Mouse (Mus musculus): ENCODE results near the gene Gm7861. TPM values are rescaled to one million over a fixed set of nuclear protein-coding genes. Genes with fewer than 3 reads are reported as not detected.
"Not testable (repeated sequence)": the region's sequence is repeated elsewhere in the genome, so short reads cannot be mapped to it uniquely, and the experiment has no call there.

Gene Gm7861
- polyA plus RNA-seq (2015; fragmentation: Nextera tagmentation; extraction: Ambion mirVana): not detected in 2 replicates

- H3K9me3 ChIP-seq (replicated peaks; ENCODE audit: control insufficient read depth, low read length, poor library complexity, severe bottlenecking); H3K4me2 ChIP-seq (ENCODE audit: low read length); H3K27ac ChIP-seq (ENCODE audit: low read length); H3K9ac ChIP-seq (ENCODE audit: low read depth, low read length); H3K27me3 ChIP-seq (ENCODE audit: control insufficient read depth, insufficient read depth, low read depth, low read length); H3K36me3 ChIP-seq (ENCODE audit: control insufficient read depth, insufficient read depth, low read length); ATAC-seq; H3K4me3 ChIP-seq (ENCODE audit: low read depth, low read length); H3K4me1 ChIP-seq (ENCODE audit: control insufficient read depth, insufficient read depth, low read length): not testable (repeated sequence)
- no CpG with 5 or more reads among the region's 1 CpGs for WGBS
Measured at GRCm38 (mm10) chr8:21594408-21594807, at the start of gene Gm7861. Gene Gm7861 (minus strand): TSS chr8:21594508.

DNA sequence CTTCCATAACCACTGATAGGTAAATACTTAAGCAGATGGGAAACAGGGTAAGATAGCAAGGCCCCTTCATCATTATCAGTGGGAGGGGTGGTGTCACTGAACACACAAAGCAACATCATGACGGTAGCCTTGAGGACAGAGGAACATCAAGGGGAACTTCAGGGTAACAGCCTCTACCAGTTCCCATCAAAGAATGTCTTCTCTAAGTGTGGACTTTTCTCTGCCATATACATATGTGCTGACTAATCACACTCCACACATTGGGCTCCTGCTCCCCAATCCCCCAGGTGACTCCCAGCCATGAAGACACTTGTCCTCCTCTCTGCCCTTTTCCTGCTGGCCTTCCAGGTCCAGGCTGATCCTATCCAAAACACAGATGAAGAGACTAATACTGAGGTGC, 23.6 kb upstream of the Gm7861 start, which contains the start of gene Defa26:
Gene Defa26 (plus strand): TSS at position 301 of the 400 bp plus-strand sequence.
- not testable (repeated sequence) for H3K4me1 ChIP-seq (ENCODE audit: control insufficient read depth, insufficient read depth, low read length); H3K9ac ChIP-seq (ENCODE audit: low read depth, low read length); H3K4me3 ChIP-seq (ENCODE audit: low read depth, low read length); H3K4me2 ChIP-seq (ENCODE audit: low read length); H3K9me3 ChIP-seq (replicated peaks; ENCODE audit: control insufficient read depth, low read length, poor library complexity, severe bottlenecking); ATAC-seq; H3K36me3 ChIP-seq (ENCODE audit: control insufficient read depth, insufficient read depth, low read length); H3K27me3 ChIP-seq (ENCODE audit: control insufficient read depth, insufficient read depth, low read depth, low read length); H3K27ac ChIP-seq (ENCODE audit: low read length)
- no CpG with 5 or more reads among the region's 1 CpGs for WGBS

- not testable (repeated sequence) for H3K4me1 ChIP-seq (ENCODE audit: control insufficient read depth, insufficient read depth, low read length); H3K4me2 ChIP-seq (ENCODE audit: low read length); H3K9me3 ChIP-seq (replicated peaks; ENCODE audit: control insufficient read depth, low read length, poor library complexity, severe bottlenecking); H3K27ac ChIP-seq (ENCODE audit: low read length); H3K4me3 ChIP-seq (ENCODE audit: low read depth, low read length); ATAC-seq; H3K36me3 ChIP-seq (ENCODE audit: control insufficient read depth, insufficient read depth, low read length); H3K27me3 ChIP-seq (ENCODE audit: control insufficient read depth, insufficient read depth, low read depth, low read length); H3K9ac ChIP-seq (ENCODE audit: low read depth, low read length)
- no CpG with 5 or more reads among the region's 1 CpGs for WGBS
Measured at GRCm38 (mm10) chr8:21582706-21583105, 11.6 kb downstream of the Gm7861 start, which contains the start of gene Defa28. Gene Defa28 (plus strand): TSS chr8:21583006.

DNA sequence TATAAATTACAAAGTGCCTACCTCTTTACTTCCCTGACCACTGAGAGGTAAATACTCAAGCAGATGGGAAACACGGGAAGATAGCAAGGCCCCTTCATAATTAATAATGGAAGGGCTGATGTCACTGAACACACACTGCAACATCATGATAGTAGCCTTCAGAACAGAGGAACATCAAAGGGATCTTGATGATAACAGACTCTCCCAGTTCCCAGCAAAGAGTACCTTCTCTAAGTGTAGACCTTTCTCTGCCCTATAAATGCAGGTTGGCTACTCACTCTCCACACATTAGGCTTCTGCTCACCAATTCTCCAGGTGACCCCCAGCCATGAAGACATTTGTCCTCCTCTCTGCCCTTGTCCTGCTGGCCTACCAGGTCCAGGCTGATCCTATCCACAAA, 29.2 kb downstream of the Gm7861 start, which contains the start of gene Defa37:
Gene Defa37 (plus strand): TSS at position 301 of the 400 bp plus-strand sequence.
- not testable (repeated sequence) for H3K4me3 ChIP-seq (ENCODE audit: low read depth, low read length); H3K27ac ChIP-seq (ENCODE audit: low read length); ATAC-seq; H3K9ac ChIP-seq (ENCODE audit: low read depth, low read length); H3K4me2 ChIP-seq (ENCODE audit: low read length); H3K4me1 ChIP-seq (ENCODE audit: control insufficient read depth, insufficient read depth, low read length); H3K27me3 ChIP-seq (ENCODE audit: control insufficient read depth, insufficient read depth, low read depth, low read length); H3K9me3 ChIP-seq (replicated peaks; ENCODE audit: control insufficient read depth, low read length, poor library complexity, severe bottlenecking); H3K36me3 ChIP-seq (ENCODE audit: control insufficient read depth, insufficient read depth, low read length)
- WGBS: no CpG with 5 or more reads among the region's 1 CpGs

Other genes with a start within 250 kb of the Gm7861 start
- gene Defa2, start 216.0 kb downstream of the Gm7861 start, polyA plus RNA-seq (2015; fragmentation: Nextera tagmentation; extraction: Ambion mirVana): not detected in 2 replicates
- gene Defa33, start 202.7 kb downstream of the Gm7861 start, polyA plus RNA-seq (2015; fragmentation: Nextera tagmentation; extraction: Ambion mirVana): not detected in 2 replicates
- gene Defa36, start 167.1 kb downstream of the Gm7861 start, polyA plus RNA-seq (2015; fragmentation: Nextera tagmentation; extraction: Ambion mirVana): not detected in 2 replicates
- not detected in 2 replicates for gene Gm7849, start 137.9 kb downstream of the Gm7861 start, polyA plus RNA-seq (2015; fragmentation: Nextera tagmentation; extraction: Ambion mirVana)
- gene Defa20, start 85.2 kb downstream of the Gm7861 start, polyA plus RNA-seq (2015; fragmentation: Nextera tagmentation; extraction: Ambion mirVana): not detected in 2 replicates
- gene Defa32, start 65.5 kb downstream of the Gm7861 start, polyA plus RNA-seq (2015; fragmentation: Nextera tagmentation; extraction: Ambion mirVana): not detected in 2 replicates
- gene Defa37, start 29.1 kb downstream of the Gm7861 start, polyA plus RNA-seq (2015; fragmentation: Nextera tagmentation; extraction: Ambion mirVana): not detected in 2 replicates
- gene Defa28, start 11.5 kb downstream of the Gm7861 start, polyA plus RNA-seq (2015; fragmentation: Nextera tagmentation; extraction: Ambion mirVana): not detected in 2 replicates
- gene Defa26, start 23.7 kb upstream of the Gm7861 start, polyA plus RNA-seq (2015; fragmentation: Nextera tagmentation; extraction: Ambion mirVana): not detected in 2 replicates
- not detected in 2 replicates for gene Defa17, start 61.3 kb upstream of the Gm7861 start, polyA plus RNA-seq (2015; fragmentation: Nextera tagmentation; extraction: Ambion mirVana)
- gene Defa34, start 71.3 kb upstream of the Gm7861 start, polyA plus RNA-seq (2015; fragmentation: Nextera tagmentation; extraction: Ambion mirVana): not detected in 2 replicates
- not detected in 2 replicates for gene AY761184, start 109.1 kb upstream of the Gm7861 start, polyA plus RNA-seq (2015; fragmentation: Nextera tagmentation; extraction: Ambion mirVana)
- not detected in 2 replicates for gene Defa24, start 140.0 kb upstream of the Gm7861 start, polyA plus RNA-seq (2015; fragmentation: Nextera tagmentation; extraction: Ambion mirVana)
- gene Defb50, start 229.0 kb upstream of the Gm7861 start, polyA plus RNA-seq (2015; fragmentation: Nextera tagmentation; extraction: Ambion mirVana): not detected in 2 replicates
- gene Defb2, start 245.4 kb upstream of the Gm7861 start, polyA plus RNA-seq (2015; fragmentation: Nextera tagmentation; extraction: Ambion mirVana): not detected in 2 replicates